Mouse (Mus musculus) kidney, adult 2 months (tissue): ENCODE data around the gene Sorbs1.

Experiments
- CTCF ChIP-seq: fragments of 200-500 bp; conservative IDR thresholded peaks from 2 replicates; pipeline ENCODE4 v1.5.1; 2011; ENCODE audit warnings: low read depth, mild to moderate bottlenecking, control low read depth, low read length, moderate library complexity, mixed read lengths; ENCODE audit not compliant: insufficient read depth, insufficient read length
- POLR2A ChIP-seq: fragments of 200-500 bp; IDR thresholded peaks from one replicate; pipeline ENCODE4 v1.6.1; 2011; ENCODE audit warnings: low read depth, low read length, control low read depth

GRCm38 (mm10) chr19:40512500-40513421 lies 818 bp downstream of the Sorbs1 start:
- TF ChIP-seq CTCF = no peak
- no peak for TF ChIP-seq POLR2A
